Mouse (Mus musculus) limb, embryonic 14.5 days (tissue): ENCODE results near the gene Selenof. TPM values are rescaled to one million over a fixed set of nuclear protein-coding genes. Genes with fewer than 3 reads are reported as not detected.

Source experiments
- ATAC-seq: fragments of 200-750 bp; cut with Nextera tagmentation; 2 replicates; pipeline ENCODE4 v1.8.0; 2017; ENCODE audit warnings: low read depth, moderate number of reproducible peaks, moderate TSS enrichment; ENCODE audit not compliant: low FRiP score
- DNase-seq: peaks from one replicate; pipeline ENCODE4 v3.0.0-alpha.2; 2015; ENCODE audit warnings: low spot score
- H3K27ac ChIP-seq: fragments of 300-500 bp; sonication (generic); replicated peaks from 2 replicates; pipeline ENCODE4 v1.5.1; 2014; ENCODE audit warnings: low read depth, mild to moderate bottlenecking, low read length, moderate library complexity, mixed read lengths
- H3K27me3 ChIP-seq: fragments of 300-500 bp; sonication (generic); 2 replicates; pipeline ENCODE4 v1.6.1; 2014; ENCODE audit warnings: low read length, mixed read lengths; ENCODE audit not compliant: control insufficient read depth, insufficient read depth
- H3K36me3 ChIP-seq: fragments of 300-500 bp; sonication (generic); 2 replicates; pipeline ENCODE4 v1.6.1; 2014; ENCODE audit warnings: mild to moderate bottlenecking, low read length, moderate library complexity, mixed read lengths; ENCODE audit not compliant: control insufficient read depth, insufficient read depth
- H3K4me1 ChIP-seq: fragments of 300-500 bp; sonication (generic); 2 replicates; pipeline ENCODE4 v1.6.1; 2014; ENCODE audit warnings: antibody characterized with exemption, low read length, mixed read lengths; ENCODE audit not compliant: control insufficient read depth, insufficient read depth
- H3K4me2 ChIP-seq: fragments of 300-500 bp; sonication (generic); replicated peaks from 2 replicates; pipeline ENCODE4 v1.6.1; 2014; ENCODE audit warnings: low read depth, mild to moderate bottlenecking, low read length, moderate library complexity; ENCODE audit not compliant: severe bottlenecking
- H3K4me3 ChIP-seq: fragments of 300-500 bp; sonication (generic); replicated peaks from 2 replicates; pipeline ENCODE4 v1.5.1; 2014; ENCODE audit warnings: low read length
- H3K9ac ChIP-seq: fragments of 300-500 bp; sonication (generic); 2 replicates; pipeline ENCODE4 v1.6.1; 2014; ENCODE audit warnings: mild to moderate bottlenecking, low read depth, low read length, moderate library complexity; ENCODE audit not compliant: severe bottlenecking
- H3K9me3 ChIP-seq: fragments of 300-500 bp; sonication (generic); 2 replicates; pipeline ENCODE4 v1.6.1; 2016; ENCODE audit warnings: low read length; ENCODE audit not compliant: control insufficient read depth
- POLR2A ChIP-seq: fragments of 200-500 bp; IDR thresholded peaks from 2 replicates; pipeline ENCODE4 v1.8.0; 2012; ENCODE audit warnings: inconsistent platforms, mild to moderate bottlenecking, moderate library complexity, borderline replicate concordance; ENCODE audit not compliant: insufficient read depth, insufficient read length; ENCODE audit errors: extremely low read depth
- WGBS: fragments of 180-500 bp; shearing (Covaris S2); extraction: QIAGEN DNeasy Blood & Tissue Kit; methylation state at CpG from one replicate; pipeline ENCODE4 v1.1.7; 2014; 5-methylcytosine and 5-hydroxymethylcytosine counted together
- polyA plus RNA-seq, 2 experiments: library from polyadenylated mRNA; depleted of rRNA in 1 of 2; stranded (reverse) in 1 of 2; unstranded in 1 of 2; fragments of >200 nt; fragmentation: Nextera tagmentation in 1 of 2; extraction: Ambion mirVana in 1 of 2; gene quantifications; 2 replicates each; pipeline versions ENCODE4 v1.2.1 to v1.2.3; 2012 to 2014

Selenof gene
- polyA plus RNA-seq, 2 experiments: 424 to 555 TPM

GRCm38 (mm10) chr3:144554503-144554902 is 15.6 kb upstream of the Selenof start:
- no peak for ATAC-seq
- Histone ChIP-seq H3K27me3 (no peaks in the 10 kb centered on the region), H3K4me2 (no peak overlapping the region), H3K36me3 (no peaks in the 10 kb centered on the region), H3K27ac (no peak overlapping the region), H3K4me3 (no peak overlapping the region), H3K9ac (no peak overlapping the region), H3K9me3 (no peaks in the 10 kb centered on the region), H3K4me1 (peaks cover 14% of the 10 kb centered on the region)
- DNase-seq: no peak
- no peak for TF ChIP-seq POLR2A
- WGBS: 72% methylated on average over 9 of the region's 9 CpGs

- WGBS: 85% methylated on average over 7 of the region's 7 CpGs
- H3K9me3 ChIP-seq: no peaks in the 10 kb centered on the region
- no peak overlapping the region for H3K4me2 ChIP-seq
- no peak for DNase-seq
- no peaks in the 10 kb centered on the region for H3K36me3 ChIP-seq
- no peaks in the 10 kb centered on the region for H3K27me3 ChIP-seq
- H3K9ac ChIP-seq: no peak overlapping the region
- no peak overlapping the region for H3K4me3 ChIP-seq
- ATAC-seq: no peak
- no peak for TF ChIP-seq POLR2A
- peaks cover 14% of the 10 kb centered on the region for H3K4me1 ChIP-seq
- H3K27ac ChIP-seq: no peak overlapping the region
Measured at GRCm38 (mm10) chr3:144555144-144555543, 15.0 kb upstream of the Selenof start.

- H3K4me3 ChIP-seq: no peak overlapping the region
- no peaks in the 10 kb centered on the region for H3K27me3 ChIP-seq
- H3K4me2 ChIP-seq: peak overlapping the region; percentile 29
- H3K27ac ChIP-seq: no peak overlapping the region
- H3K36me3 ChIP-seq: no peaks in the 10 kb centered on the region
- 11% methylated on average over 16 of the region's 16 CpGs for WGBS
- H3K4me1 ChIP-seq: peaks cover 14% of the 10 kb centered on the region
- no peaks in the 10 kb centered on the region for H3K9me3 ChIP-seq
- ATAC-seq: no peak
- no peak for DNase-seq
- peak overlapping the region; percentile 25; the same call in 1 of the 2 replicates for H3K9ac ChIP-seq
- TF ChIP-seq POLR2A: no peak
Measured at GRCm38 (mm10) chr3:144556625-144557324, 13.3 kb upstream of the Selenof start.

- DNase-seq (no peak), ATAC-seq (peak; percentile 47)
- Histone ChIP-seq H3K36me3 (no peaks in the 10 kb centered on the region), H3K9me3 (no peaks in the 10 kb centered on the region), H3K27ac (no peak overlapping the region), H3K9ac (no peak overlapping the region), H3K27me3 (no peaks in the 10 kb centered on the region), H3K4me3 (no peak overlapping the region), H3K4me2 (no peak overlapping the region), H3K4me1 (peaks cover 14% of the 10 kb centered on the region)
- 40% methylated on average over 5 of the region's 5 CpGs for WGBS
- TF ChIP-seq POLR2A: no peak
Measured at GRCm38 (mm10) chr3:144558274-144558673, 11.8 kb upstream of the Selenof start.

- Histone ChIP-seq H3K4me3 (no peak overlapping the region), H3K27ac (no peak overlapping the region), H3K9me3 (no peaks in the 10 kb centered on the region), H3K4me1 (peaks cover 13% of the 10 kb centered on the region), H3K36me3 (no peaks in the 10 kb centered on the region), H3K4me2 (no peak overlapping the region), H3K27me3 (no peaks in the 10 kb centered on the region), H3K9ac (no peak overlapping the region)
- no peak for DNase-seq
- no peak for ATAC-seq
- no peak for TF ChIP-seq POLR2A
- 75% methylated on average over 22 of the region's 22 CpGs for WGBS
Measured at GRCm38 (mm10) chr3:144561511-144562250, 8.4 kb upstream of the Selenof start.
